Mouse (Mus musculus) spleen, postnatal 4 days (tissue): ENCODE data around the gene Gm21913.
"Not testable (repeated sequence)": the region's sequence is repeated elsewhere in the genome, so short reads cannot be mapped to it uniquely, and the experiment has no call there.

Source experiments
- DNase-seq, 2 experiments: peaks; one replicate each; pipeline ENCODE4 v3.0.0; 2022; ENCODE audit warnings: low spot score in 2 of 2

The Gm21913 gene

DNA sequence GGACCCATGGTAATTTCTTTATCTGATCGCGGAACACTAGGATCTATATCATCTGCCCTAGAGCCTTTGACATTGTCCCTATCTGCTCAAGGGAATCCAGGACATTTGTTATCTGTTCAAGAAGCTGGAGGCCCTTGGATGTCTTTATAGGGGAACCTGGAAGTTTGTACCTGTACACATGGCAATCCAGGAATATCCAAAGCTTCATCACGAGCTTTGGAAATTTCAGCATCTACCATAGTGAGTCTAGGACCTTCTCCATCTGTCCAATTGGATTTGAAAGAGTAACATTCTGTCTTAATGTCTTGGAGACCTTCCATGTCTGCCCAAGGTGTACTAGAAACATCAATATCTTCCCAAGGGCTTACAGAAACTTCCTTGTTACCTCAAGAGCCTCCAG, at the start of gene Gm21913:
TSS of gene Gm21913 (plus strand) at position 301 of the 400 bp plus-strand sequence.
- not testable (repeated sequence) for DNase-seq
